Mouse (Mus musculus): ENCODE data around the gene Zdhhc14. TPM values are rescaled to one million over a fixed set of nuclear protein-coding genes. Genes with fewer than 3 reads are reported as not detected.
A peak's percentile ranks its signal among the peaks of the same experiment; 100 is the strongest.

The Zdhhc14 gene
- total RNA-seq, 2 experiments from 2014 or later = 3.5 to 3.7 TPM

DNA sequence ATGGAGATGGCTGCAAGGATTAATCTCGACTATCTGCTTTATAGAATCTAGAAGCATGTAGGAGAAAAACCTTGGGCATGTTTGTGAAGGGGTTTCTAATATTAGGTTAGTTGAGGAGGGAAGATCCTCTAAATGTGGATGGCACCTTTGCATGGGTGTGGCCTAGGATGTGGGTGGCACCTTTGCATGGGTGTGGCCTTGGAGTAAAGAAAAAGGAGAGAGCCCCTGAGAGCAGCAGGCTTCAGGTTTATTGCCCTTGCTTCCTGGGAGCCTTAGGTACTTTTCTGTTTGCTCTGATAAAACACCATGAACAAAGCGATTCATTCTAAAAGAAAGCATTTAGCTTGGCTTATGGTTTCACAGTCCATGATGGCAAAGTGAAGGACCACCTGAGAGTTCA, 62.2 kb downstream of the Zdhhc14 start:
- DNase-seq = no peak

GRCm38 (mm10) chr17:5556568-5556967, 64.2 kb downstream of the Zdhhc14 start:
- no peak for DNase-seq

- DNase-seq = no peak
Measured at GRCm38 (mm10) chr17:5560212-5560611, 67.9 kb downstream of the Zdhhc14 start.

- peak; percentile 17 for DNase-seq
Measured at GRCm38 (mm10) chr17:5563108-5563507, 70.8 kb downstream of the Zdhhc14 start.

GRCm38 (mm10) chr17:5566006-5566405, 73.6 kb downstream of the Zdhhc14 start:
- DNase-seq = no peak

GRCm38 (mm10) chr17:5567943-5568342, 75.6 kb downstream of the Zdhhc14 start:
- no peak for DNase-seq

GRCm38 (mm10) chr17:5569131-5570030, 77.0 kb downstream of the Zdhhc14 start:
- DNase-seq = no peak

- DNase-seq = no peak
Measured at GRCm38 (mm10) chr17:5572096-5572730, 79.9 kb downstream of the Zdhhc14 start.

DNA sequence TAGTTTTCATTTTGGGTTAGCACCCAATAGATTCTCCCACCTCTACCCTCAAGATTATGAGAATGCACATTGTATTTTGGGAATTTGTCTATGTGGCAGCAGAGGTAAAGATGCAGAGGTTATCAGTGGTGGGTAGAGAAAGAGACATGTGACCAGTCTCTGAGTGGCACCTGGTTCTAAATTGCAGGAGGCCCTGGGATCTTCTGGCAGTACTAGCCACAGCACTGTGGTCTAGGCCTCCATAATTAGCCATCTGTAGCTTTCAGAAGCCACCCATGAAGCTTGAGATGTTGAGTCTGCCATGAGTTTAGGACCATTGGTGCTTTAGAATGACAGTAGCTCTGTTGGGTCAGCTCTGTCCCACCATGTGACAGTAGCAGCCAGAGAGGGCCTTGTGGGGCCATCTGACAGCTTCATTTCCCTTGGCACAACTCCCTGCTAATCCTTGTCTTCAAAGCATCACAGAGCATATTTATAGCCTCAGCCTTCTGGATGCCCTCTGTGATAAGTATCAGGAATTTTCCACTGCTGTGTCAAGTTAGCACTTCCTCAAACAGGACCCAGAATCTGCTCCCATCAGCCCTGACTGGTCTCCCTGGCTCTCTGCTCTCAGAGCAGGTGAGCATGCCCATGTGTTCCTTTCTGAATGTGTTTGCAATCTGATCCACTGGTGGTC, 80.5 kb downstream of the Zdhhc14 start:
- DNase-seq = no peak

GRCm38 (mm10) chr17:5574672-5575071, 82.3 kb downstream of the Zdhhc14 start:
- no peak for DNase-seq

GRCm38 (mm10) chr17:5575518-5575917, 83.2 kb downstream of the Zdhhc14 start:
- DNase-seq = no peak

- DNase-seq = no peak
Measured at GRCm38 (mm10) chr17:5582232-5582631, 89.9 kb downstream of the Zdhhc14 start.

DNA sequence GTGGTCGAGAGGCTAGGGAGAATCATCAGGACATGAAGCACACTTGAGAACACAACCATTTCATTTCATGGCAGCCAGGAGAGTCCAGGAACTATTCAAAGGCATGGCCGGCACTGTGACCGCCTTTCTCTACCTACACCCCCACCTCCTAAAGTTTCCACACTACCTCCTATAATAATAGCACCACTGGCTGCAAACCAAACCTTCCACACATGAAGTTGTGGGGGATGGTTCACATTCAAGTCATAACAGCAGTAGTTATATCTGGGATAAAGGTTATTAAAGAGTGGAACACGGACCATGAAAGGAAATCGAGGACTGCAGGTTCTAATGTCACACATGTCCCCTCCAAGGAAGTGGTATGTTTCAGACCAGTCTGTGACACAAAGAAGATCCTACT, 90.6 kb downstream of the Zdhhc14 start:
- DNase-seq = no peak

GRCm38 (mm10) chr17:5583472-5584145, 91.3 kb downstream of the Zdhhc14 start:
- no peak for DNase-seq

GRCm38 (mm10) chr17:5591604-5592209, 99.3 kb downstream of the Zdhhc14 start:
- no peak for DNase-seq

DNA sequence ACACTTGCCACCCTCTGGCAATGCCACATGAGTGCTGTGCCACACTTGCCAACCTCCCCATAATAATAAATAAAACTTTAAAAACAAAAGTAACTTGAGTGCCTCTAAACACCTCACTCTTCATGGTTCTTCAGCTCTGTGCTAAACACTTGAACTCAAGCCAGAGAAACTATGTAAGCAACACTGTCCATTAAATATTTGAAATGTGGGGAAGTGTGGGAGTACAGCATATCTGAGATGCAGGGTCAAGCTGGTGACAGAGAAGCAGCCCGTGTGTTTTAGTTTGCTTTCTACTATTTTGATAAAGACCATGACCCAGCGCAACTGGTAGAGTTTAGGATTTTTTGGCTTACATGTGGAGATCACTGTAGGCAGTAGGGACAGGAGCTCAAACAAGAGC, 100.7 kb downstream of the Zdhhc14 start:
- DNase-seq = no peak

DNA sequence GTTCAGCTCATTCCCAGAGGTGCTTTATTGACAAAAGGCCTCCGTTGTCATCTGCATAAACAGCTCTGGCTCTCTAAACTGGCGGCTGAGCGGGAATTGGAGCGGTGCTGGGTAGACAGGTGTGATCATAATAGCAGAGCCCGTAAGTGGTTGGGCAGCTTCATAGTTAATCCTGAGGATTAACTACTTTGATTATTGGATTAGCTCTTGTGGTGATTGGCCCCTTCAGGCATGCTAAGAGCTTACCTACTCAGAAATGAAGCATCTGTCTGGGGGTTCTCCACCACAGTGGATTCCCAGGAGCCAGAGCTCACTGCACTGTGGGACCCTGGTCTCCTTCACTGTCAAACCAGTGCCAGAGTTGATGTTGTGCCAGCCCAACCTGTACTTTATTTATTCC, 102.7 kb downstream of the Zdhhc14 start:
- no peak for DNase-seq

DNA sequence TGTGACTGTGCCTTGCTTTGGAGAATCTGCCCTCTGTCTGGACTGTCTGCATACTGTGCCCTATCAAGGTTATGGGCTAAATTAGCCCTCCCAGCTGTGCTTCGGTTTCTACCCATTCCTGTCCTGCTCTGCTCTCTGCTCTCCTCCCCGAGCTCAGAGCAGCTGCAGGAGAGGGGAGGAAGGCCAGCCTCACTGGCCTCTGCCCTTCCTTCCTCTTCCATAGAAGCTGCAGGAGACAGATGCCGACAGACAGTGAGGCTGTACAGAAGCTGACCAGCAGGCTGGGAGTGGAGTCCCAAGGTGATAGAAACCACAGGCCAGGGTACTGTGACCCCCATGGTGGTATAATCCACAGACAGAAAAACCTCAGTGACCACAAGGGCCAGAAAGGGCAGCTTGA, 104.1 kb downstream of the Zdhhc14 start:
- DNase-seq = peak; percentile 21

- DNase-seq = no peak
Measured at GRCm38 (mm10) chr17:5598999-5599398, 106.6 kb downstream of the Zdhhc14 start.

- DNase-seq = no peak
Measured at GRCm38 (mm10) chr17:5600505-5601027, 108.2 kb downstream of the Zdhhc14 start.

DNA sequence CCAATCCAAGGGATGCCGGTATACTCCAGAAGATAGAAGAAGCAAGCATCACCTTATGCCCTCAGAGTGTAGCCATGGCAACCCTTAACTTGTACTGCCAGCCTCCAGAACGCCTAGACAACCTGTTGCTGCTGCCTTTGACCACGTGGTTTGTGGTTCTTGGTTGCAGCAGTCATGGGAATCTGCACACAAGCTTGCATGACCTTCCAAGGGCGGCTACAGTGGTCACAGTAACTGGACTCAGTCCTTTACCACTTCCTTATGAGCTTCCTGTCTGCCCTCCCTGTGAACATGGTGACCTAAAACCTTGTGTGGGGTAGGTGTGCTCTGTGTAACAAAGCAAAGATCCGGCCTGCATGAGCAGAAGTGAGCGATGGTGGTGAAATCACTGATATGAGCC, 109.6 kb downstream of the Zdhhc14 start:
- DNase-seq = no peak

GRCm38 (mm10) chr17:5606151-5606591, 113.8 kb downstream of the Zdhhc14 start:
- DNase-seq = no peak

Measured in heart, postnatal 4 days (tissue).